Comparison of ENCODE assay signal across 9 mouse cellular contexts in genomic region chr16:46094478-46094877, GRCm38 (mm10). TPM values are rescaled to one million over a fixed set of nuclear protein-coding genes. Genes with fewer than 3 reads are reported as not detected.
A peak's percentile ranks its signal among the peaks of the same experiment; 100 is the strongest.
DNase-seq lines count a peak whose midpoint lies in the region; ATAC-seq and TF ChIP-seq lines count a peak whose summit lies in the region.
"Had no signal": no experiment of that assay in that cellular context is flagged by ENCODE, and none has a peak within 500 bp of the region (broad histone marks: within the 10 kb centered on the region; RNA-seq: fewer than 3 reads in every experiment).

No protein-coding gene starts in this region.

- H3K4me1 ChIP-seq in cerebellum, adult 2 months (ENCODE audit: control insufficient read depth, insufficient read depth, low read length), result peaks cover 6% of the 10 kb centered on the region; the same call in 1 of the 2 replicates
- peaks cover 7% of the 10 kb centered on the region; the same call in 1 of the 2 replicates for H3K4me1 ChIP-seq in heart, postnatal 0 days (ENCODE audit: control insufficient read depth, insufficient read depth)
- H3K4me1 ChIP-seq in lung, embryonic 16.5 days (replicated peaks; ENCODE audit: control insufficient read depth, insufficient read depth, low read length), result no peaks in the 10 kb centered on the region
- 0 out of 2 replicates have a peak, but pooled peaks cover 3% of the 10 kb centered on the region for H3K4me1 ChIP-seq in forebrain, embryonic 13.5 days

- DNase-seq in cerebellum, adult 2 months, result peak; percentile 24 to 66
- DNase-seq in cerebellum, adult 11 months, result no peak
- DNase-seq in testis, postnatal 14 days (ENCODE audit: low spot score), result peak; percentile 14
- no peak for DNase-seq in testis, postnatal 10 days (ENCODE audit: low spot score)
- DNase-seq in heart, postnatal 0 days (ENCODE audit: low spot score), result peak; percentile 87

- no peaks in the 10 kb centered on the region for H3K27me3 ChIP-seq in cerebellum, adult 2 months (ENCODE audit: control insufficient read depth, insufficient read depth, low read length)
- no peaks in the 10 kb centered on the region for H3K27me3 ChIP-seq in heart, postnatal 0 days (ENCODE audit: control insufficient read depth, insufficient read depth, low read length)
- H3K27me3 ChIP-seq in lung, embryonic 16.5 days (ENCODE audit: control insufficient read depth, insufficient read depth, low read depth, low read length), result no peaks in the 10 kb centered on the region
- no peaks in the 10 kb centered on the region for H3K27me3 ChIP-seq in forebrain, embryonic 13.5 days

- H3K36me3 ChIP-seq in heart, postnatal 0 days (replicated peaks; ENCODE audit: control insufficient read depth, insufficient read depth, low read length), result no peaks in the 10 kb centered on the region
- no peaks in the 10 kb centered on the region for H3K36me3 ChIP-seq in lung, embryonic 16.5 days (ENCODE audit: control insufficient read depth, insufficient read depth, low read length)
- H3K36me3 ChIP-seq in forebrain, embryonic 13.5 days (ENCODE audit: poor library complexity, severe bottlenecking), result no peaks in the 10 kb centered on the region

- H3K4me2 ChIP-seq in heart, postnatal 0 days (ENCODE audit: low read depth, low read length), result no peak overlapping the region
- H3K4me2 ChIP-seq in lung, embryonic 16.5 days (ENCODE audit: low read depth, low read length), result no peak overlapping the region
- no peak overlapping the region for H3K4me2 ChIP-seq in forebrain, embryonic 13.5 days

- H3K27ac ChIP-seq in cerebellum, adult 2 months (ENCODE audit: insufficient read depth, low read length), result no peak overlapping the region
- H3K27ac ChIP-seq in heart, postnatal 0 days (ENCODE audit: low read depth), result peak overlapping the region; percentile 49
- H3K27ac ChIP-seq in lung, embryonic 16.5 days (ENCODE audit: low read length), result no peak overlapping the region
- no peak overlapping the region for H3K27ac ChIP-seq in forebrain, embryonic 13.5 days
- H3K27ac ChIP-seq: layer of hippocampus, adult 2 months had no signal

- no peak overlapping the region for H3K9ac ChIP-seq in heart, postnatal 0 days (replicated peaks; ENCODE audit: low read depth, low read length)
- H3K9ac ChIP-seq in lung, embryonic 16.5 days (ENCODE audit: low read length), result no peak overlapping the region
- H3K9ac ChIP-seq in forebrain, embryonic 13.5 days, result no peak overlapping the region

- TF ChIP-seq EP300 in heart, postnatal 0 days (IDR thresholded peaks at IDR 0.05; ENCODE audit: low read depth), result no peak

- no peak for TF ChIP-seq CTCF in cerebellum, adult 2 months (IDR thresholded peaks at IDR 0.05; ENCODE audit: borderline replicate concordance, insufficient read depth, low read depth, low read length)
- no peak for TF ChIP-seq CTCF in heart, postnatal 0 days (IDR thresholded peaks at IDR 0.05; ENCODE audit: low read depth)

- no peaks in the 10 kb centered on the region for H3K9me3 ChIP-seq in heart, postnatal 0 days (replicated peaks; ENCODE audit: control insufficient read depth, low read length)
- no peaks in the 10 kb centered on the region for H3K9me3 ChIP-seq in lung, embryonic 16.5 days (ENCODE audit: control insufficient read depth, low read length)
- H3K9me3 ChIP-seq in forebrain, embryonic 13.5 days (replicated peaks), result no peaks in the 10 kb centered on the region

- no peak overlapping the region for H3K4me3 ChIP-seq in cerebellum, adult 2 months (replicated peaks; ENCODE audit: insufficient read depth, low read depth, low read length)
- no peak overlapping the region for H3K4me3 ChIP-seq in heart, postnatal 0 days (ENCODE audit: low read depth, low read length)
- H3K4me3 ChIP-seq in lung, embryonic 16.5 days (ENCODE audit: low read length), result no peak overlapping the region
- H3K4me3 ChIP-seq in forebrain, embryonic 13.5 days, result no peak overlapping the region
- H3K4me3 ChIP-seq: layer of hippocampus, adult 2 months had no signal

- WGBS in cerebellum, adult 2 months, result 6% methylated on average over 2 of the region's 2 CpGs
- 30% methylated on average over 2 of the region's 2 CpGs for WGBS in heart, postnatal 0 days
- 52% methylated on average over 2 of the region's 2 CpGs for WGBS in lung, embryonic 16.5 days
- WGBS in forebrain, embryonic 13.5 days, result 87% methylated on average over 2 of the region's 2 CpGs

- peak; percentile 96 for ATAC-seq in heart, postnatal 0 days (ENCODE audit: insufficient read depth, low read depth)
- ATAC-seq in lung, embryonic 16.5 days (ENCODE audit: low read depth), result peak; percentile 68
- no peak for ATAC-seq in inflammation-experienced regulatory T-cells, adult 6 months
- ATAC-seq in forebrain, embryonic 13.5 days, result no peak

- TF ChIP-seq POLR2A in cerebellum, adult 2 months (IDR thresholded peaks at IDR 0.05; ENCODE audit: borderline replicate concordance, insufficient read depth, low read length), result no peak

RNA-seq across cellular contexts. Expression of gene Cd96, which starts 25.6 kb away (rescaled TPM):
- polyA plus RNA-seq in cerebellum, adult 2 months (2012; rRNA removed), result 0.05 TPM in 1 of 2 replicates, not detected in the other
- total RNA-seq in heart, postnatal 0 days (2014; rRNA removed; ENCODE audit: low replicate concordance), result 0.08 TPM in 1 of 2 replicates, not detected in the other
- not detected in 2 replicates for polyA plus RNA-seq in heart, postnatal 0 days (2015; fragmentation: Nextera tagmentation; extraction: Ambion mirVana)
- polyA plus RNA-seq in lung, embryonic 16.5 days (2015; fragmentation: Nextera tagmentation; extraction: Ambion mirVana), result 0.21 and 0.53 TPM in 2 replicates
- 100 to 1,000 TPM; 155 to 199 (median 182) TPM for polyA plus RNA-seq in inflammation-experienced regulatory T-cells, adult 6 months (2017; shearing (Covaris generic))
- not detected in 2 replicates for polyA plus RNA-seq in forebrain, embryonic 13.5 days (2015; fragmentation: Nextera tagmentation; extraction: Ambion mirVana)
- total RNA-seq: layer of hippocampus, adult 2 months had no signal

Comparison
In these comparisons a context has a peak if more than half of its experiments do, and no peak if none do; other contexts are left out.
1. DNase-seq: peak in cerebellum, adult 2 months (2 of 2), testis, postnatal 14 days (single experiment) and heart, postnatal 0 days (single experiment); none in cerebellum, adult 11 months (single experiment) and testis, postnatal 10 days (single experiment).
2. ATAC-seq: peak in heart, postnatal 0 days (single experiment) and lung, embryonic 16.5 days (single experiment); none in inflammation-experienced regulatory T-cells, adult 6 months (single experiment) and forebrain, embryonic 13.5 days (single experiment).
3. RNA of gene Cd96, which starts 25.6 kb away (polyA plus RNA-seq): 155 to 199 TPM in inflammation-experienced regulatory T-cells, adult 6 months; 0.21 to 0.53 TPM in lung, embryonic 16.5 days, 0.05 TPM in cerebellum, adult 2 months, not detected in heart, postnatal 0 days and not detected in forebrain, embryonic 13.5 days; every median in the first group is over 100 times any median in the second.